Mouse (Mus musculus): ENCODE results near the gene Ufd1. TPM values are rescaled to one million over a fixed set of nuclear protein-coding genes. Genes with fewer than 3 reads are reported as not detected.

The Ufd1 gene
- polyA plus RNA-seq (2012; rRNA removed) = 21.2 and 22.7 TPM in 2 replicates

DNA sequence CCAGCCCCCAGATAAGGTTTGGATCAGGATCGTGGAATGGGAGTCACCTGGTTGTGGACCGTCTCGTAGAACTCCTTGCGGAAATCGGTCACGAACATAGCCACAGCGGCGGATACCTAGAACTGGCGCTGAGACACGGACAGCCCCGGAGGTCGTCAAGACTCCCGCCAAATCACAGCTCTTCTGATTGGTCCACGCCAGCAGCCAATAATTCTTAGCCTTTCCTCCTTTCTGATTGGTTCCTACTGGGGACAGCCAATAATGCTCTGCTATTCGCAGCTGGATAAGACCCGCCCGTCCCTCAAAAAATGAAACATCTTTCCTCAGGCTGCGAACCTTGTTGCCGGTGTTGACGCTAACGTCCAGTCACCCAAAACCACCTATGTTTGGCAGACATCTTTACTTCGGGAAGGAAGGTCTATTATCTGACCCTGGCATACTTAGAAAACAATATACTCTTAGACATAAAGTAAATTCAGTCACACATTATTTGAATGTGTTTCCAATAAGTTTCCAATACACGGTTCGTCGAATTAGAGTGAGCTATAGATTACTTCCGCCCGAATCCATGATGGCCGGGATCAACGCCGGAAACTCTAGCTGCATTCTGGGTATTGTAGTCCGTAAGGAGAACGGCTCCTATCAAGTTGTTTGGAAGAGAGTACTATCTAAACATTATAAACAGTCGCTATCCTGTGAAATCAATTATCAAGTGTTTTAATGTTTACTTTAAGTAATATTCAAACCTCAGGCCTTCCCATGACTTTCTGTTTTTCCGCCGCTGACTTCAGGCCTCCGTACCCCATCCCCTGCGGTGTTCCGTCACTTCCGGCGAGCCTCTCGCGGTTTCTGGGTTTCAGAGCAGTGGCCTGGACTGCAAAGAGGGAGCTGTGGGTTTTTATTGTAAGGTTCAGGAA, at the start of gene Ufd1, which contains the start of gene Cdc45:
Gene Ufd1 (plus strand): TSS at position 312 of the 917 bp plus-strand sequence.
Gene Cdc45 (minus strand): TSS at position 520 of the 917 bp plus-strand sequence.

DNA sequence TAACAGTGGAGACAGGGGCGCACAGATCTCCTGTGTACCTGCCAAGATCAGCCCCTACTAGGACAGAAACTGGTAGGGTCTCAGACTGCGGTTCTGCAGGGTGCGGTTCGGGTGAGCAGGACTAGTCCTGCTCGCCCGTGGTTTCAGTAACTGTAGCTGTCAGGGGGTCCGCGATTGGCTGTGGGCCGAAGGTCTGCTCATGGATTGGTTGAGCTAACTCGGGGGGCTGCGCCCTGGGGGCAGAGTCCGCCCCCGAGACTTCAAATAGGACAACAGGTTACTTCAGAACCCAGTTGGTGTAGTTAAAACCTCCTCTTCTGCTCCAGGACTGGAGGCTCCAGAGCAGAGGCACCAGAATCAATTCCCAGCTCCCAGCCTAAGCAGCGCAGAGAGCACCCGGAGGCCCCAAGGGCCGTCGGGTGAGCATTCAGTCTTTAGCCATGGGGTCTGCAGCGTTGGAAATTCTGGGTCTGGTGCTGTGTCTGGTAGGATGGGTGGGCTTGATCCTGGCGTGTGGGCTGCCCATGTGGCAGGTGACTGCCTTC, 35.0 kb upstream of the Ufd1 start, which contains the start of gene Cldn5:
Gene Cldn5 (plus strand): TSS at position 292 of the 545 bp plus-strand sequence.

DNA sequence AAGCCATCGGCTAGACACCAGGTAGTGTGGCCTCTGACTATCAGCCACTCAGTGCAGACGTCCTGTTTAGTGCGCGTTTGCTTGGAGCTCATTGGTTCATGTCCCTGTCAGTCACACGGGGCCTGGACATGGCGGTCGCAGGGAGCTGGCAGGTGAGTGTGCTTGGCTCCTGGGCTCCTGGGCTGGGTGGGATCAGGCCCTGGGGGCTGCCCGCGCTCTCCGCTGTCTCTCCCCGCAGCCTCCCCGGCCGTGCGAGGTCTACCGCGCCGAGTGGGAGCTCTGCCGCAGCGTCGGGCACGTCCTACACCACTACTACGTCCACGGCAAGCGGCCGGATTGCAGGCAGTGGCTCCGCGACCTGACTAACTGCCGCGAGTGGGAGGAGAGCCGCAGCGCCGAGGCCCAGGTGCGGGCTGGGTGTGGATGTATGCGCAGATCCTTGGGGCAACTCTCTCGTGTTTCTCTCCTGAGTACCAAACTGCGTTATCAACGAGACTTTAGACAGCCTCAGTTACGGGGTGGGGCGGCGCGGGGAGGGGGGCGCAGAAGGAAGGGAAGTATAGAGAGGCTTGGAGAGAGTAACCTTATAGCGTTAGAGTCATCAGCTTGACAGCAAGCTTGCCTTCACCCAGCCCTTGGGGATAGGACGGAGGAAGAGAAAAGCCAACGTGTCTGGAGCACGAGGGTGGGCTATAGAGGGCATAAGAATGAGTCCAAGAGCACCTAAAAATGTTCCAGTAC, 25.1 kb downstream of the Ufd1 start, which contains the start of the genes 2510002D24Rik and Gm28539:
Gene 2510002D24Rik (plus strand): TSS at position 111 of the 741 bp plus-strand sequence.
Gene Gm28539 (plus strand): TSS at position 117 of the 741 bp plus-strand sequence.

DNA sequence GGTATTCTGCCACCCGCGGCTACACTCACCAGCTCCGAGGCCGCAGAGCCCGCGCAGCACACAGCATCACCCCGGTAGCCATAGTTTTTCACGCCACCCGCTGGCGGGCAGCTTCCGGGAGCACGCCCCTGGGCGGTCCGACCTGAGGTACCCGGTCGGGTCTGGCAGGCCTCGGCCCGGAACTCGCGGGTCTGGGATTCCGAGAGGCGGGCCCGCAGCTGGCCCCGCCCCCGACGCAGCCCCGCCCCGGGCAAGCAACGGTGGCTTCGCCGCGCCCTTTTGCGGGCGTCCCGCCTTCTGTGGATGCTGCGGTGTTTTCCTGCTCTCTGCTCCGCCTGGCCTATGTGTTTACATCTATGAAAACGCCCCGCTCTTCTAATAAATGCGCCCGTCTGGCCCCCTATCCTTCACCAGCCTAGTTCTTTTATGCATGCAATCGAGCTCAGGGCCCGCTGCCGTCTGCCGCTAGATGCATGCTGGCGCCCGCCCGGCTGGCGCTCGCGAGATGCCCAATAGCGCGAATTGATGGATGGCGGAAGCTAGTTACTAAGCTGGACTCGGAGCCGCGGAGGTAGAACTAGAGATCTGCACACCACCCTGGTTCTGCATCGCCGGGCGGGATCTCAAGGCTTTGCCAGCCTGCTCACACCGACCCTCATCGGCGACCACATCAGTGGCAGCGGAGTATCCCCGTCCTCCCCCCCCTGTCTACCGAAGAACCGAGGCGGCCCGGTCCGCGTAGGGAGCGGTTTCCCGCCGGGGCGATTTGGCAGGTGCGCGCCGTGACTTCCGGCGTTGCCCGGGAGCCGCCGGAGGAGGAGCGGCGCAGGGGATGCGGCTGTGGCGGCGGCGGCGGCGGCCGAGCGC, 65.1 kb downstream of the Ufd1 start, which contains the start of the genes Mrpl40 and Hira:
Gene Mrpl40 (minus strand): TSS at position 421 of the 867 bp plus-strand sequence.
Gene Hira (plus strand): TSS at position 596 of the 867 bp plus-strand sequence.

Other genes starting within 250 kb of the Ufd1 start
- gene Tbx1, start 221.1 kb upstream of the Ufd1 start, polyA plus RNA-seq (2012; rRNA removed) = 0.01 and 0.07 TPM in 2 replicates
- 12.3 and 14.7 TPM in 2 replicates for gene Gp1bb, start 189.4 kb upstream of the Ufd1 start, polyA plus RNA-seq (2012; rRNA removed)
- gene Gm49601, start 185.4 kb upstream of the Ufd1 start, polyA plus RNA-seq (2012; rRNA removed) = 0.70 and 0.88 TPM in 2 replicates
- gene Sept5, start 181.8 kb upstream of the Ufd1 start, polyA plus RNA-seq (2012; rRNA removed) = 2.0 and 2.3 TPM in 2 replicates
- 5.8 and 6.1 TPM in 2 replicates for gene Cldn5, start 34.9 kb upstream of the Ufd1 start, polyA plus RNA-seq (2012; rRNA removed)
- gene Cdc45, start 208 bp downstream of the Ufd1 start, polyA plus RNA-seq (2012; rRNA removed) = 45.0 and 48.6 TPM in 2 replicates
- gene 2510002D24Rik, start 24.8 kb downstream of the Ufd1 start, polyA plus RNA-seq (2012; rRNA removed) = 19.5 and 21.9 TPM in 2 replicates
- gene Gm28539, start 24.8 kb downstream of the Ufd1 start, polyA plus RNA-seq (2012; rRNA removed) = not detected in 2 replicates
- 22.4 and 22.5 TPM in 2 replicates for gene Mrpl40, start 65.1 kb downstream of the Ufd1 start, polyA plus RNA-seq (2012; rRNA removed)
- gene Hira, start 65.3 kb downstream of the Ufd1 start, polyA plus RNA-seq (2012; rRNA removed) = 19.7 and 23.2 TPM in 2 replicates